Mouse (Mus musculus): Measurements from ENCODE around the gene Rbm17. TPM values are rescaled to one million over a fixed set of nuclear protein-coding genes. Genes with fewer than 3 reads are reported as not detected.

Gene Rbm17
- polyA plus RNA-seq (2014; fragmentation: Nextera tagmentation; extraction: Ambion mirVana), result 200 and 205 TPM in 2 replicates

DNA sequence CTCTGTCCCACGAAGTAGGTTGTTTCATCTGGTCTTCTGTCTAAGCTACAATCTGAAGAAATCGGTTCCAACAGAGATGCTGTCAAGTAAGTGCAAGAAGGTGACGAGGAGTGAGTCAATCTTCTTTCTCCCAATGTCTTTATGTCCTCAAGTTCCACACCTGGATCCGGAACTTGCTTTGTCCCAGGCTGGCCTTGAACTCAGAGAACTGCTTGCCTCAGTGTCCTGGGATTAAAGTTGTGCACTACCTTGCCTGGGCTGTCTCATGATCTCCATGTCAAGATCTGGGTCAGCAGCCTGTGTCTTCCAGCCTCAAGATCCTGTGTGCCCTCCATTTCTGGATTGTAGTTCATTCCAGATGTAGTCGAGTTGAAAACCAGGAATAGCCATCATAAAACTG is at the start of gene Rbm17:
Gene Rbm17 (minus strand): TSS at position 101 of the 400 bp plus-strand sequence.
- DNase-seq (ENCODE audit: low spot score) (no peak), ATAC-seq (replicated peaks; ENCODE audit: low FRiP score) (no peak)
- Histone ChIP-seq H3K27me3 (ENCODE audit: control insufficient read depth, insufficient read depth, low read length) (no peaks in the 10 kb centered on the region), H3K4me3 (ENCODE audit: low read depth, low read length) (peak within 1 kb of the TSS; percentile 95), H3K4me1 (replicated peaks; ENCODE audit: control insufficient read depth, insufficient read depth, low read length) (peaks cover 5% of the 10 kb centered on the region; the same call in 1 of the 2 replicates), H3K9me3 (ENCODE audit: control insufficient read depth, low read length) (no peaks in the 10 kb centered on the region), H3K27ac (ENCODE audit: low read depth, low read length) (no peak within 1 kb of the TSS), H3K9ac (ENCODE audit: low read length) (peak within 1 kb of the TSS; percentile 97), H3K4me2 (ENCODE audit: low read depth, low read length, severe bottlenecking) (peak within 1 kb of the TSS; percentile 69; the same call in 1 of the 2 replicates), H3K36me3 (ENCODE audit: control insufficient read depth, insufficient read depth, low read length) (peaks cover 2% of the 10 kb centered on the region; the same call in 1 of the 2 replicates)
- WGBS, result 87% methylated on average over 5 of the region's 5 CpGs

DNA sequence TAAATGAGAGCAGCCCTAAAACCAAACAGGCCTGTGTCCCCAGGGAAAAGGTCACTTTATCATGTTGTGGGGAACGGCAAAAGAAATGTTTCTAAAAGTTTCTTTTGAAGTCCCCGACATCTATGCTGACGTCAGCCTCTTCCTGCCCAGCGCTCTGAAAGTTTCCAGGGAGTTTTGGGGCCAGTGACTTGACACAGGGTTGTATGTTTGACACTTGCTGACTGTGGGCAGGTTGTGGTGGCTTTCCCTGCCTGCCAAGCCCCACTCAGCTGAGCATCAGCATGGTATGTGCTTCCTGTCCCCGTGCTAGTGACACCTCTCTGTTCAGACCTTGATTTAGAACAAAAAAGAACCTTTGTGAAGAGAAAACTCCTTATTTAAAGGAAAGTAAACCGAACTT is 49.4 kb upstream of the Rbm17 start:
- DNase-seq (ENCODE audit: low spot score) (no peak), ATAC-seq (replicated peaks; ENCODE audit: low FRiP score) (no peak)
- Histone ChIP-seq H3K4me1 (replicated peaks; ENCODE audit: control insufficient read depth, insufficient read depth, low read length) (no peaks in the 10 kb centered on the region), H3K9ac (ENCODE audit: low read length) (no peak overlapping the region), H3K27me3 (ENCODE audit: control insufficient read depth, insufficient read depth, low read length) (no peaks in the 10 kb centered on the region), H3K36me3 (ENCODE audit: control insufficient read depth, insufficient read depth, low read length) (no peaks in the 10 kb centered on the region), H3K9me3 (ENCODE audit: control insufficient read depth, low read length) (no peaks in the 10 kb centered on the region), H3K4me2 (ENCODE audit: low read depth, low read length, severe bottlenecking) (no peak overlapping the region), H3K4me3 (ENCODE audit: low read depth, low read length) (no peak overlapping the region), H3K27ac (ENCODE audit: low read depth, low read length) (no peak overlapping the region)
- 64% methylated on average over 6 of the region's 6 CpGs for WGBS

DNA sequence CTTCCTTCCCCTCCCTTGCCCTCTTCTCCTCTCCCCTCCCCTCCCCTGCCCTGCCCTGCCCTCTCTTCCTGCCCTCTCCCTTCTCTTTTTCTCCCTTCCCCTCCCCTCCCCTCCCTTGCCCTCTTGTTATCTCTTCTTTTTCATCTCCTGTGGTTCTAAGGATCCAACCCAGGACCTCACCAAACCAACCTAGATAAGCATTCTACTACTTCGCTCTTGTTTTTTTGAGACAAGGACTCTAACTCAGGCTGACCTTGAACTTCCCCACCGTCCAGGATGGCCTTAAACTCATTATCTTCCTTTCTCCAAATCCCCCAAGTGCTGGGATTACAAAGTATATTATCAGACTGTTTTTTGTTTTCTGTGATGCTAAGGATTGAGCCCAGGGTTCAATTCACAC is 48.8 kb upstream of the Rbm17 start:
- no peaks in the 10 kb centered on the region for H3K4me1 ChIP-seq (replicated peaks; ENCODE audit: control insufficient read depth, insufficient read depth, low read length)
- no peak overlapping the region for H3K4me3 ChIP-seq (ENCODE audit: low read depth, low read length)
- no peaks in the 10 kb centered on the region for H3K9me3 ChIP-seq (ENCODE audit: control insufficient read depth, low read length)
- DNase-seq (ENCODE audit: low spot score) (no peak), ATAC-seq (replicated peaks; ENCODE audit: low FRiP score) (no peak)
- no peak overlapping the region for H3K27ac ChIP-seq (ENCODE audit: low read depth, low read length)
- no peak overlapping the region for H3K9ac ChIP-seq (ENCODE audit: low read length)
- no peak overlapping the region for H3K4me2 ChIP-seq (ENCODE audit: low read depth, low read length, severe bottlenecking)
- H3K36me3 ChIP-seq (ENCODE audit: control insufficient read depth, insufficient read depth, low read length), result no peaks in the 10 kb centered on the region
- WGBS, result 75% methylated on average over 2 of the region's 2 CpGs
- no peaks in the 10 kb centered on the region for H3K27me3 ChIP-seq (ENCODE audit: control insufficient read depth, insufficient read depth, low read length)

DNA sequence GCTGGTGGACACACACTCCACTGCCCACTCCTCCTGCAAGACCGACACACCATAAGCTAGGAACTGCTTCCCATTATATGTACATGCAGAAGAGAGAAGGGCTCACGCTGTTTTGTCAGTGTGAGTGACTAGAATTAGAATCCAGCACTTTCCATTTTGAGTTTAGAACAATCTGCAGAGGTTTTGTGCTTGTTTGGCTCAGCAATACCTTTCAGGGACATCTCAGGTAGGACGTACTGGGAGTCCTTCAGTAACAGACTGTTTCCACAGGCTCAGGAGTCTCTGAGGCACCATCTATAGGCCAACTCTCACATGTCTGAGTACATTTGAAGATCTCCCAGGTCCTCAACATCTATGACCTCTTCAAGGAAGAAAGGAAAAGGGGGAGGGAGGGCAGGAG is 48.2 kb upstream of the Rbm17 start:
- no peak for ATAC-seq (replicated peaks; ENCODE audit: low FRiP score)
- WGBS, result 92% methylated on average over 3 of the region's 3 CpGs
- DNase-seq (ENCODE audit: low spot score), result no peak
- Histone ChIP-seq H3K9ac (ENCODE audit: low read length) (no peak overlapping the region), H3K9me3 (ENCODE audit: control insufficient read depth, low read length) (no peaks in the 10 kb centered on the region), H3K4me1 (replicated peaks; ENCODE audit: control insufficient read depth, insufficient read depth, low read length) (no peaks in the 10 kb centered on the region), H3K4me2 (ENCODE audit: low read depth, low read length, severe bottlenecking) (no peak overlapping the region), H3K4me3 (ENCODE audit: low read depth, low read length) (no peak overlapping the region), H3K27me3 (ENCODE audit: control insufficient read depth, insufficient read depth, low read length) (no peaks in the 10 kb centered on the region), H3K27ac (ENCODE audit: low read depth, low read length) (no peak overlapping the region), H3K36me3 (ENCODE audit: control insufficient read depth, insufficient read depth, low read length) (no peaks in the 10 kb centered on the region)

DNA sequence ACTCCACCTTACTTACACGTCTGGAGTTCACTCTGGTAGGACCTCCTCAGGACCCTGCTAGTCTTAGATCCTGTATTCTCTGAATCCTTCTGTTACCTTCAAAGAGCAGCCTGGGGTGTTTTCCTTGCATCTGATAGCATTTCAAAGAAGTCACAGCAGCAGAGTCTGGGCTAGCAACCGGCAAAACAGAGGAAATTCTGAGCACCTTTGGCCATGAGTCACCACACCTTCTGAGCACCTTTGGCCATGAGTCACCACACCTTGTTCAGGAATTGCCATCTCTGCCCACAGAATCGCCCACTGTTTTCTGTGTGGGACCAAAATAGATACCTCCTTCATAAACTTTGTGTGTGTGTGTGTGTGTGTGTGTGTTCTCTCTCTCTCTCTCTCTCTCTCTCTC is 47.5 kb upstream of the Rbm17 start:
- no peak overlapping the region for H3K4me2 ChIP-seq (ENCODE audit: low read depth, low read length, severe bottlenecking)
- DNase-seq (ENCODE audit: low spot score), result no peak
- no peak overlapping the region for H3K9ac ChIP-seq (ENCODE audit: low read length)
- no peak for ATAC-seq (replicated peaks; ENCODE audit: low FRiP score)
- no peak overlapping the region for H3K4me3 ChIP-seq (ENCODE audit: low read depth, low read length)
- no peak overlapping the region for H3K27ac ChIP-seq (ENCODE audit: low read depth, low read length)
- 57% methylated on average over 3 of the region's 3 CpGs for WGBS
- H3K36me3 ChIP-seq (ENCODE audit: control insufficient read depth, insufficient read depth, low read length), result no peaks in the 10 kb centered on the region
- H3K27me3 ChIP-seq (ENCODE audit: control insufficient read depth, insufficient read depth, low read length), result no peaks in the 10 kb centered on the region
- no peaks in the 10 kb centered on the region for H3K4me1 ChIP-seq (replicated peaks; ENCODE audit: control insufficient read depth, insufficient read depth, low read length)
- no peaks in the 10 kb centered on the region for H3K9me3 ChIP-seq (ENCODE audit: control insufficient read depth, low read length)

DNA sequence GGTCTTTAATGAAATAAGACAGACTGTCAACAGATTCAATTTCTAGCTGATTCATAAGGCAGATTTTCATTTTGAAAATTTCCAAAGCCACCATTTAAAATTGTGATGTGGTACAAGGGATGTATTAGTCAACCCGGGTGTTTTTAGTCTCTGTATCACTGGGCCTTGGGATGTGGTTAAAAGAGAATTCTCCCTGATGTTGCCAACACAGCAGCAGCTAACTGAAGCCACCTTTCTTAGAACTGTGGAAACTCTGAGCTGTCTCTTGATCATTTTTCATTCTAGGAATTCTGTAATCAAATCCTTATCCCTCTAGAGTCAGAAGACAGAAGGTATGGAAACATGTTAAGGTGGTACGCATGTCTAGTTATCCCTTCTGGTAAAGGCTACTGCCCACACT is 41.3 kb upstream of the Rbm17 start:
- H3K27me3 ChIP-seq (ENCODE audit: control insufficient read depth, insufficient read depth, low read length), result no peaks in the 10 kb centered on the region
- no peak overlapping the region for H3K4me2 ChIP-seq (ENCODE audit: low read depth, low read length, severe bottlenecking)
- DNase-seq (ENCODE audit: low spot score), result no peak
- no peak overlapping the region for H3K27ac ChIP-seq (ENCODE audit: low read depth, low read length)
- no peak overlapping the region for H3K9ac ChIP-seq (ENCODE audit: low read length)
- WGBS, result 90% methylated on average over 2 of the region's 2 CpGs
- no peaks in the 10 kb centered on the region for H3K36me3 ChIP-seq (ENCODE audit: control insufficient read depth, insufficient read depth, low read length)
- no peaks in the 10 kb centered on the region for H3K4me1 ChIP-seq (replicated peaks; ENCODE audit: control insufficient read depth, insufficient read depth, low read length)
- H3K9me3 ChIP-seq (ENCODE audit: control insufficient read depth, low read length), result no peaks in the 10 kb centered on the region
- H3K4me3 ChIP-seq (ENCODE audit: low read depth, low read length), result no peak overlapping the region
- no peak for ATAC-seq (replicated peaks; ENCODE audit: low FRiP score)

DNA sequence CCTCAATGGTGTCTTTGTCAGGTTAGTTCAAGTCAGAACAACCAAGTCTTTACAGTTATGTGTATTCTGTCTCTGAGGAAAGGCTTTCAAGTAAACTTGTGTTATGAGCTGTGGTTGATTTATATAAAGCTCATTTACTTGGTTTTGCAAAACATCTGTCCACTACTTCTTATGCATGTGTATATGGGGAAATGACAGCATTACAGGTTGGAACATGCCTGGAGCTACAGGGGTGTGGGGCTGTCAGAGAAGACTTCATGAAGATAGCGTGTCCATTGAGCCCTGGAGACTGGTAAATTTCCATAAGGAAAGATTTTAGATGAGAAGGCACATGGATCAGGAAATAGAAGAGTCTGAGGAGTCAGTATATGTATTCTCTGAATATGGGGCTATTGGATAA is 40.1 kb upstream of the Rbm17 start:
- H3K27ac ChIP-seq (ENCODE audit: low read depth, low read length), result no peak overlapping the region
- no peak overlapping the region for H3K9ac ChIP-seq (ENCODE audit: low read length)
- ATAC-seq (replicated peaks; ENCODE audit: low FRiP score), result no peak
- H3K27me3 ChIP-seq (ENCODE audit: control insufficient read depth, insufficient read depth, low read length), result no peaks in the 10 kb centered on the region
- no peak for DNase-seq (ENCODE audit: low spot score)
- H3K4me1 ChIP-seq (replicated peaks; ENCODE audit: control insufficient read depth, insufficient read depth, low read length), result no peaks in the 10 kb centered on the region
- no peaks in the 10 kb centered on the region for H3K9me3 ChIP-seq (ENCODE audit: control insufficient read depth, low read length)
- 86% methylated on average over 1 of the region's 1 CpGs for WGBS
- H3K36me3 ChIP-seq (ENCODE audit: control insufficient read depth, insufficient read depth, low read length), result no peaks in the 10 kb centered on the region
- no peak overlapping the region for H3K4me2 ChIP-seq (ENCODE audit: low read depth, low read length, severe bottlenecking)
- H3K4me3 ChIP-seq (ENCODE audit: low read depth, low read length), result no peak overlapping the region

DNA sequence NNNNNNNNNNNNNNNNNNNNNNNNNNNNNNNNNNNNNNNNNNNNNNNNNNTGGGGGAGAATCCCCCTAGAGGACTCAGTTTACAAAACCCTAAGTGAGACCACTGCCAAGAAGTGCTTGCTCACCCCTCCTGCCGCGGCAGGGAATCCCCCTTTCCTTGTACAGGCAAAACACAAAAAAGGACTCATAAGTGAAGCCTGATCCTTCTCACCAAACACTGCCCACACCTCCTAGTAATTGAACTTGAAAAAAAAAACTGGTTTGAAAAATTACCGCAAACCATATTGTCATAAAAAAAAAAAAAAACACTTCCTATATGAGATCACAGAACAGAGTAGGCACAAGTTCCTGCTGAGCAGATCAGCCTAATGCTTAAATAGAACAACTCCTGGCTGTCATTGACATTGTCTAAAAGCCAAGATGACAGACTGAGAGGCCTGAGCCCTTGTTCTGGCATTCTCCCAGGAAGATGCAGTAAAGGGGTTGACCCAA is 38.5 kb upstream of the Rbm17 start, which contains the start of gene Il2ra:
Gene Il2ra (plus strand): TSS at position 357 of the 491 bp plus-strand sequence.
- Histone ChIP-seq H3K36me3 (ENCODE audit: control insufficient read depth, insufficient read depth, low read length) (no peaks in the 10 kb centered on the region), H3K4me2 (ENCODE audit: low read depth, low read length, severe bottlenecking) (no peak within 1 kb of the TSS), H3K27me3 (ENCODE audit: control insufficient read depth, insufficient read depth, low read length) (no peaks in the 10 kb centered on the region), H3K4me1 (replicated peaks; ENCODE audit: control insufficient read depth, insufficient read depth, low read length) (no peaks in the 10 kb centered on the region), H3K27ac (ENCODE audit: low read depth, low read length) (no peak within 1 kb of the TSS), H3K4me3 (ENCODE audit: low read depth, low read length) (no peak within 1 kb of the TSS), H3K9me3 (ENCODE audit: control insufficient read depth, low read length) (no peaks in the 10 kb centered on the region), H3K9ac (ENCODE audit: low read length) (no peak within 1 kb of the TSS)
- DNase-seq (ENCODE audit: low spot score) (no peak), ATAC-seq (replicated peaks; ENCODE audit: low FRiP score) (no peak)
- 86% methylated on average over 3 of the region's 3 CpGs for WGBS

DNA sequence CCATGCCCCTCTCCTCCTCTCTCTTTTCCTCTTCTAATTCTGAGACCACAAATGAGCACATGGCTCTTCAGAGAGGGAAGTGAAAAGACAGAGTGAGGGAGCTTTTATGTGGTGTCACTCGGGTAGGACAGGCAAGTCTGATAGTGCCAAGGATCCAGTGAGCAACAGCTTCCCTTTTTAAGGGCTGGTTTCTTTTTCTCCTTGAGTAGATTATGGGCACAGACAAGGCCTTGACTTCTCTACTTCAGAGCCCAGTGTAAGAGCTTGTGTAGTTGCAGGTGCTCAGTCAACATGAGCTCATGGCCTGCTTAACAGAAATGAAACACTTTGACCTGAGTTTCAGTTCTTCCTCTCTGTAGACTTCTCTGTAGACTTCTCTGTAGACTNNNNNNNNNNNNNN is 33.2 kb upstream of the Rbm17 start:
- Histone ChIP-seq H3K4me2 (ENCODE audit: low read depth, low read length, severe bottlenecking) (no peak overlapping the region), H3K36me3 (ENCODE audit: control insufficient read depth, insufficient read depth, low read length) (no peaks in the 10 kb centered on the region), H3K9ac (ENCODE audit: low read length) (no peak overlapping the region), H3K9me3 (ENCODE audit: control insufficient read depth, low read length) (no peaks in the 10 kb centered on the region), H3K4me3 (ENCODE audit: low read depth, low read length) (no peak overlapping the region), H3K4me1 (replicated peaks; ENCODE audit: control insufficient read depth, insufficient read depth, low read length) (no peaks in the 10 kb centered on the region), H3K27me3 (ENCODE audit: control insufficient read depth, insufficient read depth, low read length) (no peaks in the 10 kb centered on the region), H3K27ac (ENCODE audit: low read depth, low read length) (no peak overlapping the region)
- DNase-seq (ENCODE audit: low spot score) (no peak), ATAC-seq (replicated peaks; ENCODE audit: low FRiP score) (no peak)
- 71% methylated on average over 1 of the region's 1 CpGs for WGBS
